Mouse (Mus musculus) megakaryocyte, embryonic 14.5 days (primary cell): ENCODE data around the gene Gm20388. TPM values are rescaled to one million over a fixed set of nuclear protein-coding genes. Genes with fewer than 3 reads are reported as not detected.
A peak's percentile ranks its signal among the peaks of the same experiment; 100 is the strongest.

Experiments
- H3K27me3 ChIP-seq: replicated peaks from 2 replicates; pipeline ENCODE3; 2012; ENCODE audit warnings: inconsistent platforms
- H3K36me3 ChIP-seq: replicated peaks from 2 replicates; pipeline ENCODE3; 2012; ENCODE audit warnings: low read length, inconsistent platforms, mixed read lengths
- H3K4me1 ChIP-seq: 2 replicates; pipeline ENCODE4 v1.6.1; 2012; ENCODE audit warnings: inconsistent platforms
- H3K4me3 ChIP-seq: replicated peaks from 2 replicates; pipeline ENCODE3; 2012; ENCODE audit warnings: moderate library complexity, mild to moderate bottlenecking, inconsistent platforms
- H3K9me3 ChIP-seq: 2 replicates; pipeline ENCODE4 v1.6.1; 2012; ENCODE audit warnings: inconsistent platforms
- FLI1 ChIP-seq: IDR thresholded peaks from 2 replicates; pipeline ENCODE4 v1.6.1; 2012; ENCODE audit warnings: low read length, inconsistent platforms, mixed read lengths
- GATA1 ChIP-seq: IDR thresholded peaks from 3 replicates; pipeline ENCODE4 v1.6.1; 2012; ENCODE audit warnings: mixed read lengths, low read length, inconsistent platforms, borderline replicate concordance
- polyA plus RNA-seq: library from polyadenylated mRNA; stranded (reverse); fragments of >175 nt; gene quantifications from 2 replicates; pipeline ENCODE4 v1.2.3, GENCODE M21; 2012; ENCODE audit warnings: low replicate concordance; ENCODE audit not compliant: insufficient read depth

The Gm20388 gene
- polyA plus RNA-seq, 1 experiment, result 111 TPM

- peak overlapping the region; percentile 1 for H3K4me3 ChIP-seq
- peaks cover 18% of the 10 kb centered on the region for H3K36me3 ChIP-seq
- H3K4me1 ChIP-seq, result peaks cover 100% of the 10 kb centered on the region
- peaks cover 6% of the 10 kb centered on the region for H3K27me3 ChIP-seq
- peaks cover 13% of the 10 kb centered on the region for H3K9me3 ChIP-seq
- TF ChIP-seq GATA1, result no peak
- TF ChIP-seq FLI1, result no peak
Measured at GRCm38 (mm10) chr8:120342847-120343548, 432.4 kb downstream of the Gm20388 start.

DNA sequence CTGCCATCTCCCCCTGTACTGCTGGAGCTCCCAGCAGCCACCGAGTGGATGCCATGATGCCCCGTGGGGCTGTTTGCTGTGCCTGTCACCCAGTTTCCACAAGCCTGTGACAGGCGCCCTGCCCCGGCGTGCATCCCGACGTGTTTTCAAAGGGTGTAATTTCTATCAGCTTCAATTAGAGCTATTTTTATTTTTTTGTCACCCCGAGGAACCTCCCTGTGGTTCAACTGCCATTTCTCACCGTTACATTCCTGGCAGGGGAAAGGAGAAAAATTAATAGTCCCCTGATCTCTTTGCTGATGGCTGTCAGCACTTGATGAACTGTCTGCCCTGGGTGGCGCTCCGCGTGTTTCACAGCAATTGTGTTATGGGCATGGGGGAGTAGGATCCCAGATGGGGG is 432.9 kb downstream of the Gm20388 start:
- TF ChIP-seq GATA1, result no peak
- no peak for TF ChIP-seq FLI1
- peaks cover 10% of the 10 kb centered on the region for H3K9me3 ChIP-seq
- peaks cover 10% of the 10 kb centered on the region for H3K27me3 ChIP-seq
- H3K36me3 ChIP-seq, result peaks cover 12% of the 10 kb centered on the region
- peak overlapping the region; percentile 1 for H3K4me3 ChIP-seq
- peaks cover 100% of the 10 kb centered on the region for H3K4me1 ChIP-seq

- peak overlapping the region; percentile 13 for H3K4me3 ChIP-seq
- no peak for TF ChIP-seq GATA1
- TF ChIP-seq FLI1, result no peak
- peaks cover 6% of the 10 kb centered on the region for H3K36me3 ChIP-seq
- peaks cover 15% of the 10 kb centered on the region for H3K27me3 ChIP-seq
- H3K4me1 ChIP-seq, result peaks cover 98% of the 10 kb centered on the region
- H3K9me3 ChIP-seq, result peaks cover 5% of the 10 kb centered on the region
Measured at GRCm38 (mm10) chr8:120344166-120344565, 433.5 kb downstream of the Gm20388 start.

DNA sequence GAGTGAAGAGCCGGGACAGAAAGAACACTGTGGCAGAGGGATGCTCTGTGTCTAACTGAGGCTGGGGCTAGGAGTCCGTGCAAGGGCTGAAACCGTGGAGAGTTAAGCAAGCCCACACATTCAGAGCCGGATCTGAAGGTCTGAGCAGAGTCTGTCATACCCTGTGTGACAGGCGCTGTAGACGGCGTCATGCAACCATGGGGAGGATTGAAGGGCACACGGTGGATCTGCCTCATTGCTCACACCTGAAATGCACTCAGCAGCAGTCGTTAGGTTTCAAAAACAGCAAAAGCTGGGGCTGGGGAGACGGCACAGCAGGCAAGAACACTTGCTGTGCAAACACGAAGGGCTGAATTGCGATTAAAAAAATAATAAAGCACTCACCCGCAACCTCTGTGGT is 433.9 kb downstream of the Gm20388 start:
- Histone ChIP-seq H3K9me3 (peaks cover under 1% of the 10 kb centered on the region; the same call in 1 of the 2 replicates), H3K4me3 (no peak overlapping the region), H3K27me3 (peaks cover 17% of the 10 kb centered on the region), H3K4me1 (peaks cover 97% of the 10 kb centered on the region), H3K36me3 (peaks cover 2% of the 10 kb centered on the region)
- no peak for TF ChIP-seq GATA1
- no peak for TF ChIP-seq FLI1

DNA sequence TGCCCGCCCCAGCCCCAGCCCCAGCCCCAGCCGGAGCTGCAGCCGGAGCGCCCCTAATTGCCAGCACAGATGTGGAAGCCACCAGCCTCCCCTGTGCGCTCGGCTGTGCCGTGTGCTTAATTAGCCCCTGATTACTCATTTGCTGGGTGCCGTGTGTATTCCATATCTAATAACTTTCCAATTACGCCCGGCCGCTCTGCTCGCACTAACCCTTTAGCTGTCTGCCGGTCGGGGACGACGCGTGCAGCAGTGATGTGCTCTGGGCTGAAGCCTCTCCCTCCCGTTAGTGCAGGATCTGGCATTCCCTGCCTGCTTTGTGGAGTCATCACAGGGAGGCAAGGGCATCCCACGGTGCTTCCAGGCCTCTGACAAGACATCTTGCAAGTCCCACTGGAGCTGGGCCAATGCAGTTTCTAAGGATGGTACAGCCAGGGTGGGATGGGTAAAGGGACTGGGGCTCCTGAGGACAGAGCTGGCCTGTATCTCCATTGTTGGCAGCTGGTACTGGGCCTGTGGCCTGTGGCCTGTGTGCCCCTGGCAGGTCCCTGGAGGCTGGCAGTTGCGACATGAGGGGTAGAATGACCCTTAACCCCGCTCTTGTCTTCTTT is 437.2 kb downstream of the Gm20388 start:
- H3K9me3 ChIP-seq, result no peaks in the 10 kb centered on the region
- H3K4me1 ChIP-seq, result peaks cover 88% of the 10 kb centered on the region
- H3K4me3 ChIP-seq, result no peak overlapping the region
- H3K36me3 ChIP-seq, result no peaks in the 10 kb centered on the region
- H3K27me3 ChIP-seq, result peaks cover 37% of the 10 kb centered on the region
- TF ChIP-seq GATA1 (no peak), FLI1 (no peak)

GRCm38 (mm10) chr8:120348922-120349321 is 438.3 kb downstream of the Gm20388 start:
- peaks cover 88% of the 10 kb centered on the region for H3K4me1 ChIP-seq
- peaks cover 46% of the 10 kb centered on the region for H3K27me3 ChIP-seq

GRCm38 (mm10) chr8:120351332-120352071 is 440.9 kb downstream of the Gm20388 start:
- H3K4me3 ChIP-seq, result no peak overlapping the region
- peaks cover 88% of the 10 kb centered on the region for H3K4me1 ChIP-seq
- no peaks in the 10 kb centered on the region for H3K9me3 ChIP-seq
- H3K27me3 ChIP-seq, result peaks cover 54% of the 10 kb centered on the region
- no peaks in the 10 kb centered on the region for H3K36me3 ChIP-seq
- TF ChIP-seq GATA1, result no peak
- no peak for TF ChIP-seq FLI1

More at GRCm38 (mm10) chr8:120348922-120349321, 438.3 kb downstream of the Gm20388 start:
- no peaks in the 10 kb centered on the region for H3K9me3 ChIP-seq
- no peak overlapping the region for H3K4me3 ChIP-seq
- H3K36me3 ChIP-seq, result no peaks in the 10 kb centered on the region
- TF ChIP-seq FLI1 (no peak), GATA1 (no peak)

DNA sequence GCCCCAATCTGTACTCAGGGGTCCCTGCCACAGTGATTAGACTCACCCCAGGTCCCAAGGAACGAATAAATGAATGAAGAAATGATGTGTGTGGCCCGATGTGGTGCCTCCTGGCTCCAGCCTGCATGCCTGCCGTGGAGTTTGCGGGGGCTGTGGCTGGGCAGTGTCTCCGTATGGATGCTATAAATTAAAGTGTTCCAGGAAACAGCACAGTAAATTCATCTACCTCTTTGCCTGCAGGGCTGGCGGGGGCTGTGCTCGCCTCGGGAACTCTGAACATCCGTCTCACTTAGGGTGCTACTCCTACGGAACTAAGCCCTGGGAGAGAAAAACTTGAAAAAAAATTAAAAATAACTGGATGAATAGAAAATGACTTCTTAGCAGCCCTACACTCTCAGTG is 441.5 kb downstream of the Gm20388 start:
- Histone ChIP-seq H3K27me3 (peaks cover 53% of the 10 kb centered on the region), H3K4me3 (no peak overlapping the region), H3K36me3 (no peaks in the 10 kb centered on the region), H3K4me1 (peaks cover 88% of the 10 kb centered on the region), H3K9me3 (no peaks in the 10 kb centered on the region)
- TF ChIP-seq FLI1 (no peak), GATA1 (no peak)

DNA sequence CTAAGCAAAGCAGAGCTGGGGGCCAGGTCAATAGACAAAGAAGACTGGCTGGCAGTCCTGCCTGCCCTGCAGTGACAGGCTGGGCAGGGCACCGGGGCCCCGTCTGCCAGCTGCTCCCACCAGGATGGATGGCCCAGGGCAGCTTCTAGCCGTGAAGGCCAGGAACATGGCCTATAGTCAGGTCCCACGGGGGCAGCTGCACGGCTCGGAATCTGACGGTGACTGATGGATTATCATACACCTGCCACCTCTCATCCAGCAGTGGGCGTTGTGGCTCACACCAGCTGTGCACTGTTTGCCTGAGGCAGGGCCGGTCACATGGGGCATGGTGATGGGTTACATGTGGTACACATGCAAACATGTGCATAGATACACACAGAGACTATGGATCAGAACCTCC is 445.4 kb downstream of the Gm20388 start:
- Histone ChIP-seq H3K4me3 (no peak overlapping the region), H3K9me3 (no peaks in the 10 kb centered on the region), H3K4me1 (peaks cover 99% of the 10 kb centered on the region), H3K36me3 (no peaks in the 10 kb centered on the region), H3K27me3 (peaks cover 35% of the 10 kb centered on the region)
- TF ChIP-seq FLI1 (no peak), GATA1 (no peak)

- H3K36me3 ChIP-seq, result no peaks in the 10 kb centered on the region
- peak overlapping the region; percentile 6 for H3K4me3 ChIP-seq
- H3K9me3 ChIP-seq, result no peaks in the 10 kb centered on the region
- peaks cover 99% of the 10 kb centered on the region for H3K4me1 ChIP-seq
- TF ChIP-seq GATA1 (no peak), FLI1 (no peak)
- H3K27me3 ChIP-seq, result peaks cover 22% of the 10 kb centered on the region
Measured at GRCm38 (mm10) chr8:120357504-120357903, 446.9 kb downstream of the Gm20388 start.
